Mouse (Mus musculus): Measurements from ENCODE around the gene Tmem245. TPM values are rescaled to one million over a fixed set of nuclear protein-coding genes. Genes with fewer than 3 reads are reported as not detected.

The Tmem245 gene
- polyA plus RNA-seq (2012; rRNA removed), result 9.8 and 10.0 TPM in 2 replicates

DNA sequence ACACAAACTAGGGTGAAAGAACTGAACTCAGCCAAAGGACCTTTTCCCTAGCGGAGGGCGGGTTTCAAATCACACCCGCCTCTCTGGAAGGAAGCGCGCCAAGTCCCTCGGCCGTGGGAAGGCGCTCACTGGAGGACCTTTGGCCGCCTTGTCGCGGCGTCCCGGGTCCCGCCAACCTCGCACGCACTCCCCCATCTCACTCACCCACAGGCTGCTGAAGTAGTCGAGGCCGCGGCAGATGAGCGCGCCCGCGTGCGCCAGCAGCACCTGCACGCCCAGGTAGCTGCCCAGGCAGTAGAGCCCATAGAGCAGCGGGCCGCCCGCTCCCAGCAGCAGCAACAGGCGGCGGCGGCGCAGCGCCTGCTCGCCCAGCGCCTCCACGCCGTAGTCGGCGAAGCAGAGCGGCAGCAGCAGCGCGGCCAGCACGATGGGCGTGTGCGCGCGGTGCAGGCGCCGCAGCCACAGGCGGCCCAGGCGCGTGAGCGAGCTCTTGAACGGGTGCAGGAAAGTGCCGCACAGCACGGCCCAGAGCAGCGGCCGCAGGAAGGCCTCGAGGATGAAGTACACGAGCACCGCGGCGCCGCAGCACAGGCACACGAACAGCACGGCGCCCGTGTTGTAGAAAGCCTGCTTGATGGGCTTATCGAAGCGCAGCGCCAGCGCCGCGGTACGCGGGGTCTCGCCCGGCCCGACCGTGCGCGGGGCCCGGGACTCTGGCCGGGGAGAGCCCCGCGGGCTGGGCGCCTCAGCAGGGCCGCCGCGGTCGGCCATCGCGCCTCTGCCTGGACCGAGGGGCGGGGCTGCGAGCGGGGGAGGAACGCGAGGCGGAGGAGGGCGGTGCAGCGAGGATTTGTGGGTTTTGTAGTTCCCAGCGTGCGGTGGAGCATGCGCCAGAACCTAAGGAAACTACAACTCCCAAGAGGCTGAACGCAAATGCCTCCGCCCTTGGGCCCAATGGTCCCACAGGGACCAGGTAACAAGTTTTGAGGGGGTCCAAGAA is at the start of gene Tmem245:
Gene Tmem245 (minus strand): TSS at position 797 of the 1,000 bp plus-strand sequence.

DNA sequence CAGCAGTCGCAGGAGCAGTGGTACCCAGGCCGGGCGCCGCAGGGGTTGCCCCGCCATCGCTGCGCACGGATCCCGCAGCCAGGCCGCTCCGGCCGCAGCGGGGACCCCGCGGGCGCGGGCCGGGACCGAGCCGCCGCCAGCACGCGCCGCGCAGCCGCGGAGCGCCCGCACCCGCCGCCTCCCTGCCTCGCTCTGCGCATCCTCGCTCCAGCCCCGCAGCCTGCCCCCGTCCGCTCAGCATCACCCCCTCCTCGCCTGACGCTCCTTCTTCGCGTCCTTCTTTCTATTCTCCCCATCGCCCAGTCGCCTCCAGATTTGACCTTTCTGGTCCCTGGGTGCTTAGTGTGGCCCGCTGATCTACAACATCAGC is 43.0 kb upstream of the Tmem245 start, which contains the start of gene Frrs1l:
Gene Frrs1l (minus strand): TSS at position 177 of the 370 bp plus-strand sequence.

DNA sequence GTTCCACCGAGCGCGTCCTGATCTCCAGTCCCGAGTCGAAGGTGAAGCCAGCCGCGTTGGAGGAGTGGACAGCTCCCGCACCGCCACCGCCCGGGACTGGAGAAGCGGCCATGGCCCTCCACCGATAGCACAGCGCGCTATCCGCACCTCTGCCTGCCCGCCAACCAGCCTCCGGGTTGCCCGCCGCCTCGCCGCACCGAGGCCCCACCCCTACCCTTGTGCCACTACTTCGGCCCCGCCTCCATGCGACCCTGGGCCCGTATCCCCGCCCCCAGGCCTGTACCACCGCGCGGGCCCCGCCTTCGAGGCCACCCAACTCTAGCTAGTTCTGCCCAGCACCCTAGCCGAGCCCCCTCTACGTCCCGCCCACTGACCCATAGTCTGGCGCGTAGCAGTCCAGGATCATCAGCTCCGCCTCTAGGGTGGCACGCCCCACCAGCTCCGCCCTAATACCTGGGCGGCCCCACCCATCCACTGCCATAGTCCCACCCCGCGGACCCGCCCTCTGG is 82.2 kb downstream of the Tmem245 start, which contains the start of gene Ctnnal1:
Gene Ctnnal1 (minus strand): TSS at position 186 of the 509 bp plus-strand sequence.

Other genes starting within 250 kb of the Tmem245 start
- not detected in 2 replicates for gene Gm26657, start 207.4 kb downstream of the Tmem245 start, polyA plus RNA-seq (2012; rRNA removed)
- gene Actl7b, start 206.0 kb downstream of the Tmem245 start, polyA plus RNA-seq (2012; rRNA removed), result 0.19 and 0.20 TPM in 2 replicates
- not detected in 2 replicates for gene Actl7a, start 204.0 kb downstream of the Tmem245 start, polyA plus RNA-seq (2012; rRNA removed)
- gene Elp1, start 145.1 kb downstream of the Tmem245 start, polyA plus RNA-seq (2012; rRNA removed), result 69.3 and 72.0 TPM in 2 replicates
- 10.4 and 10.7 TPM in 2 replicates for gene Fam206a, start 145.1 kb downstream of the Tmem245 start, polyA plus RNA-seq (2012; rRNA removed)
- gene Ctnnal1, start 82.2 kb downstream of the Tmem245 start, polyA plus RNA-seq (2012; rRNA removed), result 25.2 and 26.2 TPM in 2 replicates
- gene Frrs1l, start 43.0 kb upstream of the Tmem245 start, polyA plus RNA-seq (2012; rRNA removed), result 10.1 TPM in 2 replicates
- gene Epb41l4b, start 196.0 kb upstream of the Tmem245 start, polyA plus RNA-seq (2012; rRNA removed), result 4.6 and 8.2 TPM in 2 replicates